Mouse (Mus musculus): Measurements from ENCODE around the gene Slc36a1.

- TF ChIP-seq POLR2A (IDR thresholded peaks at IDR 0.05; ENCODE audit: borderline replicate concordance, extremely low read depth, low read depth, low read length) (no peak), CTCF (IDR thresholded peaks at IDR 0.05; ENCODE audit: insufficient read depth, low read length) (no peak)
These were observed 49.2 kb downstream of the Slc36a1 start for GRCm38 (mm10) chr11:55253391-55253790.

Measured in lung, adult 2 months (tissue).